Mouse (Mus musculus) neural tube, embryonic 14.5 days (tissue): ENCODE measurements at regions not wholly inside any gene's neighbourhood (a gene's known extent, or its start where the extent isn't known, plus 50 kb on each side); places are given as distances from the start of the nearest gene placed in this dataset.

Experiments
- ATAC-seq: fragments of 200-750 bp; cut with Nextera tagmentation; 2 replicates; pipeline ENCODE4 v1.8.0; 2017; ENCODE audit warnings: low read depth, mild to moderate bottlenecking, moderate TSS enrichment, moderate library complexity
- H3K27ac ChIP-seq: fragments of 300-500 bp; sonication (generic); 2 replicates; pipeline ENCODE4 v1.5.1; 2014; ENCODE audit warnings: low read depth, mild to moderate bottlenecking, control low read depth, low read length, moderate library complexity, mixed read lengths
- H3K27me3 ChIP-seq: fragments of 300-500 bp; sonication (generic); 2 replicates; pipeline ENCODE4 v1.6.1; 2014; ENCODE audit warnings: low read length; ENCODE audit not compliant: control insufficient read depth, insufficient read depth
- H3K36me3 ChIP-seq: fragments of 300-500 bp; sonication (generic); 2 replicates; pipeline ENCODE4 v1.6.1; 2014; ENCODE audit warnings: low read length, mixed read lengths; ENCODE audit not compliant: control insufficient read depth, insufficient read depth
- H3K4me1 ChIP-seq: fragments of 300-500 bp; sonication (generic); 2 replicates; pipeline ENCODE4 v1.6.1; 2014; ENCODE audit warnings: low read length; ENCODE audit not compliant: control insufficient read depth, insufficient read depth
- H3K4me2 ChIP-seq: fragments of 300-500 bp; sonication (generic); 2 replicates; pipeline ENCODE4 v1.6.1; 2014; ENCODE audit warnings: mild to moderate bottlenecking, low read depth, low read length, control low read depth
- H3K4me3 ChIP-seq: fragments of 300-500 bp; sonication (generic); 2 replicates; pipeline ENCODE4 v1.5.1; 2014; ENCODE audit warnings: low read depth, low read length, control low read depth, mixed read lengths
- H3K9ac ChIP-seq: fragments of 300-500 bp; sonication (generic); replicated peaks from 2 replicates; pipeline ENCODE4 v1.6.1; 2014; ENCODE audit warnings: low read depth, mild to moderate bottlenecking, control low read depth, low read length, mixed read lengths
- H3K9me3 ChIP-seq: fragments of 300-500 bp; sonication (generic); 2 replicates; pipeline ENCODE4 v1.6.1; 2016; ENCODE audit warnings: low read length; ENCODE audit not compliant: control insufficient read depth
- WGBS: fragments of 180-500 bp; shearing (Covaris S2); extraction: QIAGEN DNeasy Blood & Tissue Kit; methylation state at CpG from one replicate; pipeline ENCODE4 v1.1.7; 2014; 5-methylcytosine and 5-hydroxymethylcytosine counted together

GRCm38 (mm10) chr10:100152821-100153220 lies 137.4 kb downstream of the Kitl start:
- Histone ChIP-seq H3K4me3 (no peak overlapping the region), H3K9ac (no peak overlapping the region), H3K36me3 (no peaks in the 10 kb centered on the region), H3K4me1 (no peaks in the 10 kb centered on the region), H3K4me2 (no peak overlapping the region), H3K27ac (no peak overlapping the region), H3K9me3 (no peaks in the 10 kb centered on the region), H3K27me3 (no peaks in the 10 kb centered on the region)
- ATAC-seq = peak; percentile 90
- WGBS = 48% methylated on average over 5 of the region's 5 CpGs

GRCm38 (mm10) chr10:100153311-100153710 lies 137.9 kb downstream of the Kitl start:
- Histone ChIP-seq H3K4me1 (no peaks in the 10 kb centered on the region), H3K9ac (no peak overlapping the region), H3K4me2 (no peak overlapping the region), H3K27ac (no peak overlapping the region), H3K9me3 (no peaks in the 10 kb centered on the region), H3K36me3 (no peaks in the 10 kb centered on the region), H3K4me3 (no peak overlapping the region), H3K27me3 (no peaks in the 10 kb centered on the region)
- 0 out of 2 replicates have a peak, but pooled peaks have one; percentile 22 for ATAC-seq
- 90% methylated on average over 3 of the region's 3 CpGs for WGBS

GRCm38 (mm10) chr10:100155566-100155965 lies 140.1 kb downstream of the Kitl start:
- Histone ChIP-seq H3K9ac (no peak overlapping the region), H3K36me3 (no peaks in the 10 kb centered on the region), H3K27ac (no peak overlapping the region), H3K4me2 (no peak overlapping the region), H3K9me3 (no peaks in the 10 kb centered on the region), H3K27me3 (no peaks in the 10 kb centered on the region), H3K4me1 (no peaks in the 10 kb centered on the region), H3K4me3 (no peak overlapping the region)
- WGBS = 78% methylated on average over 2 of the region's 2 CpGs
- no peak for ATAC-seq

GRCm38 (mm10) chr10:100159843-100160531 lies 144.6 kb downstream of the Kitl start:
- WGBS = 78% methylated on average over 14 of the region's 14 CpGs

GRCm38 (mm10) chr10:100160532-100160852 lies 145.1 kb downstream of the Kitl start:
- no peak overlapping the region for H3K9ac ChIP-seq
- no peaks in the 10 kb centered on the region for H3K4me1 ChIP-seq
- H3K27ac ChIP-seq = no peak overlapping the region
- no peak for ATAC-seq
- H3K4me3 ChIP-seq = no peak overlapping the region
- no peaks in the 10 kb centered on the region for H3K9me3 ChIP-seq
- H3K27me3 ChIP-seq = no peaks in the 10 kb centered on the region
- H3K36me3 ChIP-seq = no peaks in the 10 kb centered on the region
- WGBS = 85% methylated on average over 4 of the region's 4 CpGs
- no peak overlapping the region for H3K4me2 ChIP-seq

More at GRCm38 (mm10) chr10:100159843-100160531, 144.6 kb downstream of the Kitl start:
- no peak for ATAC-seq
- Histone ChIP-seq H3K9me3 (no peaks in the 10 kb centered on the region), H3K27me3 (no peaks in the 10 kb centered on the region), H3K36me3 (no peaks in the 10 kb centered on the region), H3K4me2 (no peak overlapping the region), H3K27ac (no peak overlapping the region), H3K9ac (no peak overlapping the region), H3K4me1 (no peaks in the 10 kb centered on the region), H3K4me3 (no peak overlapping the region)

DNA sequence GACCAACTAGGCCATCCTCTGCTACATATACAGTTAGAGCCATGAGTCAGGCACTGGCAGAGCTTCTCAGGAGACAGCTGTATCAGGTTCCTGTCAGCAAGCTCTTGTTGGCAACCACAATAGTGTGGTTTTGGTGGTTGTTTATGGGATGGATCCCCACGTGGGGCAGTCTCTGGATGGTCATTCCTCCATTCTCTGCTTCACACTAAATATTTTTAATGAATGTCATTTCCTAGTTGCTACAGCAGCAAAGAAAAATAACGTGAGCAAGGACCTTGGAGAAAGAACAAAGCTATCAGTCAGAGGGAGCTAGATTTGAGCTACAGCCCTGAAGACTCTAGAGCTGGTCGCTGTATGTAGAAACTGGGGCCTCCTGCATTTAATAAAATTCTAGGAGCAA lies 145.7 kb downstream of the Kitl start:
- 73% methylated on average over 3 of the region's 3 CpGs for WGBS

DNA sequence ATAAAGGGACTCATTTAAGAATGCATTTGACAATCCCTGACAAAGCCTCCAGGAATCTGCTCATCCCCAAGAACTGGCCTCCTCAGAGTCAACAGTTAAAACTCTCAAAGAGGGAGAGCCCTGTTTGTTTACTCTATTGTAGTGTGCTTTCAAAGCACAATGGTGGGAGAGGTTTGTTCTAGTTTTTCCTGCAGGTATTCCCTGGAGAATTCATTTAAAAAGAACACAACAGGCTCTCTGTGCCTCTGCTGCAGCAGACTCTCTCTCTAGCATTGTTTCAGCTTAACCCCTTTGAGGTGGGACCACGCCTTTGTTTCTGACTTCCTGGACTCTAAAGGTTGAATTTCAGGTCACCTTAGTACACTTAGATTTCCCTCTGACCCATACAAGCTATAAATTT lies 149.1 kb downstream of the Kitl start:
- no peak overlapping the region for H3K27ac ChIP-seq
- no peaks in the 10 kb centered on the region for H3K4me1 ChIP-seq
- no peak overlapping the region for H3K9ac ChIP-seq
- no peaks in the 10 kb centered on the region for H3K27me3 ChIP-seq
- no peaks in the 10 kb centered on the region for H3K36me3 ChIP-seq
- no peak overlapping the region for H3K4me2 ChIP-seq
- no peak for ATAC-seq
- no peak overlapping the region for H3K4me3 ChIP-seq
- no peaks in the 10 kb centered on the region for H3K9me3 ChIP-seq
- 59% methylated on average over 1 of the region's 1 CpGs for WGBS

More for the DNA sequence above, 145.7 kb downstream of the Kitl start:
- Histone ChIP-seq H3K4me1 (no peaks in the 10 kb centered on the region), H3K36me3 (no peaks in the 10 kb centered on the region), H3K4me2 (no peak overlapping the region), H3K4me3 (no peak overlapping the region), H3K9me3 (no peaks in the 10 kb centered on the region), H3K27ac (no peak overlapping the region), H3K9ac (no peak overlapping the region), H3K27me3 (no peaks in the 10 kb centered on the region)
- ATAC-seq = no peak

DNA sequence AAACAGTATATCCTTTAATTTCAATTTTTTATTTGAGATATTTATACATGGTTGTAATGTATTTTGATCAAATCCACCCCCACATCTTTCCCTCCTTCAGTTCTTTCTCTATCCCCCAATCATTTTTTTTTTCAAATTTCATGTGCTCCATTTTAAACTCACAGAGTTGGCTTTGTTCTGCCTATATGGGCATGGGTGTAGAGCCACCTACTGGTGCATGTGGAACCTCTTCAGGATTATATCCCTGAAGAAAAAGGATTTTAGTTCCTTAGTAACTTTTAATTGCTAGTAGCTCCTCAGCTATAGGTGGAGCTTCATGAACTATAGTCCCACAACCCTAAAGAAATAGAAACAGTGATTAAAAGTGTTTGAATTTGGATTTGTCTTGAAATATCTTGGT lies 155.4 kb downstream of the Kitl start:
- Histone ChIP-seq H3K27ac (no peak overlapping the region), H3K27me3 (no peaks in the 10 kb centered on the region), H3K9me3 (no peaks in the 10 kb centered on the region), H3K4me3 (no peak overlapping the region), H3K4me1 (no peaks in the 10 kb centered on the region), H3K9ac (no peak overlapping the region), H3K4me2 (no peak overlapping the region), H3K36me3 (no peaks in the 10 kb centered on the region)
- ATAC-seq = no peak

DNA sequence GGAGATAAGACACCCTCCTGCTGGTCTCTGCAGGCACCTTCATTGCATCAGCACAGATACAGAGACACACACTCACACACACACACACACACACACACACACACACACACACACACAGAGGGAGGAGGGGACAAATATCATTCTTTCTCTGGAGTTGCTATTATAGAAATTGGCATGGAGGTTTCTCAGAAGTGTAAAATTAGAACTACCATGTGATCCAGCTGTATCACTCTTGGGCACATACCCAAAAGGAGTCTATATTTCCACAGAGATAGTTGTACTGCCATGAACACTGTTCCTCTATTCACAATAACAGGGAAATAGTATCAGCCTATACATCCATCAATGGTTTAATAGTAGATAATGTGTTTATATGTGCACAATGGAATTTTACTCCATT lies 137.8 kb upstream of the Gm4301 start:
- Histone ChIP-seq H3K4me1 (no peaks in the 10 kb centered on the region), H3K27ac (no peak overlapping the region), H3K4me3 (no peak overlapping the region), H3K4me2 (no peak overlapping the region), H3K27me3 (no peaks in the 10 kb centered on the region), H3K36me3 (no peaks in the 10 kb centered on the region), H3K9me3 (no peaks in the 10 kb centered on the region), H3K9ac (no peak overlapping the region)
- no peak for ATAC-seq
